Mouse (Mus musculus): ENCODE measurements around the gene Agrn. TPM values are rescaled to one million over a fixed set of nuclear protein-coding genes. Genes with fewer than 3 reads are reported as not detected.
"Not testable (repeated sequence)": the region's sequence is repeated elsewhere in the genome, so short reads cannot be mapped to it uniquely, and the experiment has no call there.

The Agrn gene
- polyA plus RNA-seq, 1 experiment from 2014 or later: 70.1 TPM

GRCm38 (mm10) chr4:156177630-156178029 lies 19.7 kb downstream of the Agrn start:
- Histone ChIP-seq H3K27ac (ENCODE audit: low read length) (no peak overlapping the region), H3K9ac (replicated peaks; ENCODE audit: low read depth) (no peak overlapping the region), H3K4me1 (ENCODE audit: insufficient read depth, low read depth, low read length) (no peaks in the 10 kb centered on the region), H3K4me2 (replicated peaks; ENCODE audit: low read depth, low read length) (no peak overlapping the region), H3K36me3 (ENCODE audit: insufficient read depth, low read length) (peaks cover 29% of the 10 kb centered on the region; the same call in 1 of the 2 replicates), H3K4me3 (ENCODE audit: low read depth, low read length) (no peak overlapping the region), H3K27me3 (replicated peaks; ENCODE audit: insufficient read depth, low read length) (no peaks in the 10 kb centered on the region), H3K9me3 (ENCODE audit: low read length) (no peaks in the 10 kb centered on the region)
- WGBS: 90% methylated on average over 9 of the region's 9 CpGs
- no peak for TF ChIP-seq CTCF (IDR thresholded peaks at IDR 0.05)
- TF ChIP-seq EP300 (IDR thresholded peaks at IDR 0.05): no peak
- ATAC-seq (no peak), DNase-seq (ENCODE audit: low spot score) (no peak)

GRCm38 (mm10) chr4:156171828-156172227 lies 25.5 kb downstream of the Agrn start:
- no peaks in the 10 kb centered on the region for H3K27me3 ChIP-seq (replicated peaks; ENCODE audit: insufficient read depth, low read length)
- H3K4me3 ChIP-seq (ENCODE audit: low read depth, low read length): no peak overlapping the region
- H3K4me1 ChIP-seq (ENCODE audit: insufficient read depth, low read depth, low read length): no peaks in the 10 kb centered on the region
- peaks cover 71% of the 10 kb centered on the region; the same call in 1 of the 2 replicates for H3K36me3 ChIP-seq (ENCODE audit: insufficient read depth, low read length)
- H3K4me2 ChIP-seq (replicated peaks; ENCODE audit: low read depth, low read length): no peak overlapping the region
- no peak for TF ChIP-seq EP300 (IDR thresholded peaks at IDR 0.05)
- no peak for TF ChIP-seq CTCF (IDR thresholded peaks at IDR 0.05)
- H3K27ac ChIP-seq (ENCODE audit: low read length): no peak overlapping the region
- no peak for ATAC-seq
- DNase-seq (ENCODE audit: low spot score): no peak
- WGBS: 87% methylated on average over 11 of the region's 11 CpGs
- H3K9ac ChIP-seq (replicated peaks; ENCODE audit: low read depth): no peak overlapping the region
- no peaks in the 10 kb centered on the region for H3K9me3 ChIP-seq (ENCODE audit: low read length)

GRCm38 (mm10) chr4:156169129-156169528 lies 28.2 kb downstream of the Agrn start:
- ATAC-seq (no peak), DNase-seq (ENCODE audit: low spot score) (no peak)
- Histone ChIP-seq H3K36me3 (ENCODE audit: insufficient read depth, low read length) (peaks cover 56% of the 10 kb centered on the region; the same call in 1 of the 2 replicates), H3K4me3 (ENCODE audit: low read depth, low read length) (no peak overlapping the region), H3K4me1 (ENCODE audit: insufficient read depth, low read depth, low read length) (no peaks in the 10 kb centered on the region), H3K4me2 (replicated peaks; ENCODE audit: low read depth, low read length) (no peak overlapping the region), H3K9me3 (ENCODE audit: low read length) (no peaks in the 10 kb centered on the region), H3K27ac (ENCODE audit: low read length) (no peak overlapping the region), H3K27me3 (replicated peaks; ENCODE audit: insufficient read depth, low read length) (no peaks in the 10 kb centered on the region), H3K9ac (replicated peaks; ENCODE audit: low read depth) (no peak overlapping the region)
- WGBS: 96% methylated on average over 10 of the region's 10 CpGs
- TF ChIP-seq CTCF (IDR thresholded peaks at IDR 0.05): no peak
- no peak for TF ChIP-seq EP300 (IDR thresholded peaks at IDR 0.05)

GRCm38 (mm10) chr4:156168611-156169010 lies 28.7 kb downstream of the Agrn start:
- Histone ChIP-seq H3K9ac (replicated peaks; ENCODE audit: low read depth) (no peak overlapping the region), H3K4me2 (replicated peaks; ENCODE audit: low read depth, low read length) (no peak overlapping the region), H3K4me1 (ENCODE audit: insufficient read depth, low read depth, low read length) (no peaks in the 10 kb centered on the region), H3K27ac (ENCODE audit: low read length) (no peak overlapping the region), H3K27me3 (replicated peaks; ENCODE audit: insufficient read depth, low read length) (no peaks in the 10 kb centered on the region), H3K4me3 (ENCODE audit: low read depth, low read length) (no peak overlapping the region), H3K36me3 (ENCODE audit: insufficient read depth, low read length) (peaks cover 54% of the 10 kb centered on the region; the same call in 1 of the 2 replicates), H3K9me3 (ENCODE audit: low read length) (no peaks in the 10 kb centered on the region)
- DNase-seq (ENCODE audit: low spot score): no peak
- WGBS: 90% methylated on average over 8 of the region's 8 CpGs
- TF ChIP-seq CTCF (IDR thresholded peaks at IDR 0.05) (no peak), EP300 (IDR thresholded peaks at IDR 0.05) (no peak)
- no peak for ATAC-seq

GRCm38 (mm10) chr4:156166477-156166876 lies 30.8 kb downstream of the Agrn start:
- Histone ChIP-seq H3K4me1 (ENCODE audit: insufficient read depth, low read depth, low read length) (no peaks in the 10 kb centered on the region), H3K4me2 (replicated peaks; ENCODE audit: low read depth, low read length) (no peak overlapping the region), H3K4me3 (ENCODE audit: low read depth, low read length) (no peak overlapping the region), H3K9ac (replicated peaks; ENCODE audit: low read depth) (no peak overlapping the region), H3K9me3 (ENCODE audit: low read length) (no peaks in the 10 kb centered on the region), H3K27ac (ENCODE audit: low read length) (no peak overlapping the region), H3K27me3 (replicated peaks; ENCODE audit: insufficient read depth, low read length) (no peaks in the 10 kb centered on the region), H3K36me3 (ENCODE audit: insufficient read depth, low read length) (peaks cover 37% of the 10 kb centered on the region; the same call in 1 of the 2 replicates)
- WGBS: 88% methylated on average over 9 of the region's 9 CpGs
- TF ChIP-seq CTCF (IDR thresholded peaks at IDR 0.05): peak; percentile 39
- TF ChIP-seq EP300 (IDR thresholded peaks at IDR 0.05): no peak
- DNase-seq (ENCODE audit: low spot score) (no peak), ATAC-seq (no peak)

GRCm38 (mm10) chr4:156154771-156155170 lies 42.5 kb downstream of the Agrn start:
- Histone ChIP-seq H3K4me2 (replicated peaks; ENCODE audit: low read depth, low read length) (no peak overlapping the region), H3K4me3 (ENCODE audit: low read depth, low read length) (no peak overlapping the region), H3K9me3 (ENCODE audit: low read length) (no peaks in the 10 kb centered on the region), H3K4me1 (ENCODE audit: insufficient read depth, low read depth, low read length) (no peaks in the 10 kb centered on the region), H3K9ac (replicated peaks; ENCODE audit: low read depth) (no peak overlapping the region), H3K27me3 (replicated peaks; ENCODE audit: insufficient read depth, low read length) (no peaks in the 10 kb centered on the region), H3K27ac (ENCODE audit: low read length) (no peak overlapping the region), H3K36me3 (ENCODE audit: insufficient read depth, low read length) (no peaks in the 10 kb centered on the region)
- DNase-seq (ENCODE audit: low spot score) (no peak), ATAC-seq (no peak)
- 97% methylated on average over 3 of the region's 3 CpGs for WGBS
- TF ChIP-seq EP300 (IDR thresholded peaks at IDR 0.05) (no peak), CTCF (IDR thresholded peaks at IDR 0.05) (no peak)

GRCm38 (mm10) chr4:156150887-156151286 lies 46.4 kb downstream of the Agrn start:
- not testable (repeated sequence) for H3K4me2 ChIP-seq (replicated peaks; ENCODE audit: low read depth, low read length); H3K9me3 ChIP-seq (ENCODE audit: low read length); DNase-seq (ENCODE audit: low spot score); H3K27me3 ChIP-seq (replicated peaks; ENCODE audit: insufficient read depth, low read length); H3K4me1 ChIP-seq (ENCODE audit: insufficient read depth, low read depth, low read length); ATAC-seq; H3K36me3 ChIP-seq (ENCODE audit: insufficient read depth, low read length); H3K27ac ChIP-seq (ENCODE audit: low read length); H3K4me3 ChIP-seq (ENCODE audit: low read depth, low read length); H3K9ac ChIP-seq (replicated peaks; ENCODE audit: low read depth)
- 83% methylated on average over 10 of the region's 10 CpGs for WGBS
